Mouse (Mus musculus) kidney, embryonic 16.5 days (tissue): ENCODE data around the gene Tmem87b. TPM values are rescaled to one million over a fixed set of nuclear protein-coding genes. Genes with fewer than 3 reads are reported as not detected.

Source experiments
- ATAC-seq: fragments of 200-750 bp; cut with Nextera tagmentation; 2 replicates; pipeline ENCODE4 v1.8.0; 2017; ENCODE audit warnings: moderate TSS enrichment; ENCODE audit not compliant: low FRiP score, low TSS enrichment
- H3K27ac ChIP-seq: fragments of 300-500 bp; sonication (generic); 2 replicates; pipeline ENCODE4 v1.5.1; 2014; ENCODE audit warnings: low read length
- H3K27me3 ChIP-seq: fragments of 300-500 bp; sonication (generic); 2 replicates; pipeline ENCODE4 v1.6.1; 2014; ENCODE audit warnings: low read length, control low read depth, mixed read lengths; ENCODE audit not compliant: insufficient read depth
- H3K36me3 ChIP-seq: fragments of 300-500 bp; sonication (generic); 2 replicates; pipeline ENCODE4 v1.6.1; 2014; ENCODE audit warnings: low read length, control low read depth, mixed read lengths; ENCODE audit not compliant: insufficient read depth
- H3K4me1 ChIP-seq: fragments of 300-500 bp; sonication (generic); 2 replicates; pipeline ENCODE4 v1.6.1; 2014; ENCODE audit warnings: low read length, control low read depth, mixed read lengths; ENCODE audit not compliant: insufficient read depth
- H3K4me2 ChIP-seq: fragments of 300-500 bp; sonication (generic); replicated peaks from 2 replicates; pipeline ENCODE4 v1.6.1; 2014; ENCODE audit warnings: low read depth, low read length
- H3K4me3 ChIP-seq: fragments of 300-500 bp; sonication (generic); 2 replicates; pipeline ENCODE4 v1.5.1; 2014; ENCODE audit warnings: mild to moderate bottlenecking, low read length
- H3K9ac ChIP-seq: fragments of 300-500 bp; sonication (generic); replicated peaks from 2 replicates; pipeline ENCODE4 v1.6.1; 2014; ENCODE audit warnings: low read length
- H3K9me3 ChIP-seq: fragments of 300-500 bp; sonication (generic); 2 replicates; pipeline ENCODE4 v1.6.1; 2016; ENCODE audit warnings: low read length, control low read depth
- WGBS: fragments of 180-500 bp; shearing (Covaris S2); extraction: QIAGEN DNeasy Blood & Tissue Kit; methylation state at CpG from one replicate; pipeline ENCODE4 v1.1.7; 2014; 5-methylcytosine and 5-hydroxymethylcytosine counted together
- polyA plus RNA-seq: library from polyadenylated mRNA; unstranded; fragments of >200 nt; fragmentation: Nextera tagmentation; extraction: Ambion mirVana; gene quantifications from 2 replicates; pipeline ENCODE4 v1.2.1, GENCODE M21; 2015

Gene Tmem87b
- polyA plus RNA-seq, 1 experiment from 2014 or later, result 33.3 TPM

- Histone ChIP-seq H3K9me3 (no peaks in the 10 kb centered on the region), H3K4me3 (no peak overlapping the region), H3K4me2 (no peak overlapping the region), H3K27ac (no peak overlapping the region), H3K27me3 (no peaks in the 10 kb centered on the region), H3K9ac (no peak overlapping the region), H3K4me1 (no peaks in the 10 kb centered on the region), H3K36me3 (0 out of 2 replicates have a peak, but pooled peaks cover 12% of the 10 kb centered on the region)
- WGBS, result 50% methylated on average over 1 of the region's 1 CpGs
- ATAC-seq, result no peak
These were observed 31.1 kb upstream of the Tmem87b start for GRCm38 (mm10) chr2:128786795-128787194.

- no peaks in the 10 kb centered on the region for H3K27me3 ChIP-seq
- H3K9ac ChIP-seq, result no peak overlapping the region
- WGBS, result 93% methylated on average over 3 of the region's 3 CpGs
- H3K4me3 ChIP-seq, result no peak overlapping the region
- H3K4me2 ChIP-seq, result no peak overlapping the region
- H3K4me1 ChIP-seq, result no peaks in the 10 kb centered on the region
- no peak for ATAC-seq
- no peak overlapping the region for H3K27ac ChIP-seq
- no peaks in the 10 kb centered on the region for H3K9me3 ChIP-seq
- H3K36me3 ChIP-seq, result peaks cover 14% of the 10 kb centered on the region
These were observed 30.1 kb upstream of the Tmem87b start for GRCm38 (mm10) chr2:128787805-128788204.

GRCm38 (mm10) chr2:128790875-128791614 is 26.9 kb upstream of the Tmem87b start:
- Histone ChIP-seq H3K27me3 (no peaks in the 10 kb centered on the region), H3K4me3 (no peak overlapping the region), H3K9ac (no peak overlapping the region), H3K4me1 (no peaks in the 10 kb centered on the region), H3K36me3 (peaks cover 24% of the 10 kb centered on the region), H3K4me2 (no peak overlapping the region), H3K9me3 (no peaks in the 10 kb centered on the region), H3K27ac (no peak overlapping the region)
- ATAC-seq, result no peak
- WGBS, result 91% methylated on average over 11 of the region's 11 CpGs

- Histone ChIP-seq H3K36me3 (peaks cover 32% of the 10 kb centered on the region), H3K4me1 (no peaks in the 10 kb centered on the region), H3K27me3 (no peaks in the 10 kb centered on the region), H3K9ac (no peak overlapping the region), H3K9me3 (no peaks in the 10 kb centered on the region), H3K4me3 (no peak overlapping the region), H3K4me2 (no peak overlapping the region), H3K27ac (no peak overlapping the region)
- WGBS, result 85% methylated on average over 6 of the region's 6 CpGs
- no peak for ATAC-seq
These were observed 24.0 kb upstream of the Tmem87b start for GRCm38 (mm10) chr2:128793958-128794357.

- Histone ChIP-seq H3K4me3 (no peak overlapping the region), H3K9ac (no peak overlapping the region), H3K36me3 (peaks cover 50% of the 10 kb centered on the region), H3K27ac (no peak overlapping the region), H3K9me3 (no peaks in the 10 kb centered on the region), H3K4me2 (no peak overlapping the region), H3K4me1 (no peaks in the 10 kb centered on the region), H3K27me3 (no peaks in the 10 kb centered on the region)
- ATAC-seq, result no peak
- 59% methylated on average over 6 of the region's 6 CpGs for WGBS
These were observed 21.5 kb upstream of the Tmem87b start for GRCm38 (mm10) chr2:128796463-128796862.

- Histone ChIP-seq H3K27ac (no peak overlapping the region), H3K4me1 (no peaks in the 10 kb centered on the region), H3K9me3 (no peaks in the 10 kb centered on the region), H3K4me2 (no peak overlapping the region), H3K4me3 (no peak overlapping the region), H3K36me3 (peaks cover 30% of the 10 kb centered on the region), H3K9ac (no peak overlapping the region), H3K27me3 (no peaks in the 10 kb centered on the region)
- no peak for ATAC-seq
- 95% methylated on average over 4 of the region's 4 CpGs for WGBS
These were observed 14.5 kb upstream of the Tmem87b start for GRCm38 (mm10) chr2:128803441-128803840.

GRCm38 (mm10) chr2:128805341-128805740 is 12.6 kb upstream of the Tmem87b start:
- Histone ChIP-seq H3K4me3 (no peak overlapping the region), H3K4me2 (no peak overlapping the region), H3K27me3 (no peaks in the 10 kb centered on the region), H3K4me1 (no peaks in the 10 kb centered on the region), H3K27ac (no peak overlapping the region), H3K9me3 (no peaks in the 10 kb centered on the region), H3K36me3 (peaks cover 16% of the 10 kb centered on the region), H3K9ac (no peak overlapping the region)
- no peak for ATAC-seq
- WGBS, result 63% methylated on average over 4 of the region's 4 CpGs

- WGBS, result 46% methylated on average over 8 of the region's 8 CpGs
- Histone ChIP-seq H3K4me2 (no peak overlapping the region), H3K27ac (no peak overlapping the region), H3K4me3 (no peak overlapping the region), H3K9me3 (no peaks in the 10 kb centered on the region), H3K27me3 (no peaks in the 10 kb centered on the region), H3K4me1 (no peaks in the 10 kb centered on the region), H3K9ac (no peak overlapping the region), H3K36me3 (peaks cover 4% of the 10 kb centered on the region)
- no peak for ATAC-seq
These were observed 11.4 kb upstream of the Tmem87b start for GRCm38 (mm10) chr2:128806561-128806960.

- H3K4me2 ChIP-seq, result no peak overlapping the region
- H3K9ac ChIP-seq, result no peak overlapping the region
- no peaks in the 10 kb centered on the region for H3K36me3 ChIP-seq
- no peaks in the 10 kb centered on the region for H3K9me3 ChIP-seq
- 0 out of 2 replicates have a peak, but pooled peaks cover 3% of the 10 kb centered on the region for H3K4me1 ChIP-seq
- no peak overlapping the region for H3K4me3 ChIP-seq
- no peak overlapping the region for H3K27ac ChIP-seq
- no peak for ATAC-seq
- H3K27me3 ChIP-seq, result no peaks in the 10 kb centered on the region
- 26% methylated on average over 2 of the region's 2 CpGs for WGBS
These were observed 5.2 kb upstream of the Tmem87b start for GRCm38 (mm10) chr2:128812761-128813160.

- Histone ChIP-seq H3K9ac (no peak overlapping the region), H3K4me2 (no peak overlapping the region), H3K4me1 (peaks cover 11% of the 10 kb centered on the region), H3K27me3 (no peaks in the 10 kb centered on the region), H3K36me3 (no peaks in the 10 kb centered on the region), H3K9me3 (no peaks in the 10 kb centered on the region), H3K27ac (no peak overlapping the region), H3K4me3 (no peak overlapping the region)
- 70% methylated on average over 1 of the region's 1 CpGs for WGBS
- no peak for ATAC-seq
These were observed 1.6 kb upstream of the Tmem87b start for GRCm38 (mm10) chr2:128816311-128816710.
